Comparison of ENCODE assay signal across 17 mouse cellular contexts in the genomic region with DNA sequence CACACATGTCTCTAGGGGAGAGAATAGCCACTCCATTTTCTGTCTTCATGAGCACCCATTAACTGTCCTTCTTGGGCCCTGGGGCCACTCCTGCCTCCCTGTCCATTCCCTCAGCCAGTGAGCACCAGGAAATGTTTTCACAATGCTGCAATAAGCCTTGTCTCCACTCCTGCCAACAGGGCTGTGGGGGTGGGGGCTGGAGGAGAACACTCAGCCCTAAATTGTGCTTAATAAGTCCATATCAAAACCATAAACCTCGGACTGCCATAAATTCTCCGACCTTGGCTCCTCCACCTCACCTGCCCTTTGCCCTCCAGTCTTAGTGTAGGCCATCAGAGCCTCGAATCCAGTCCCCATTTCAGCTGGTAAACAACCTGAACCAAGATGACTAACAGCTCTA. TPM values are rescaled to one million over a fixed set of nuclear protein-coding genes. Genes with fewer than 3 reads are reported as not detected.
A peak's percentile ranks its signal among the peaks of the same experiment; 100 is the strongest.
DNase-seq lines count a peak whose midpoint lies in the region; ATAC-seq and TF ChIP-seq lines count a peak whose summit lies in the region.
"Had no signal": no experiment of that assay in that cellular context is flagged by ENCODE, and none has a peak within 500 bp of the region (broad histone marks: within the 10 kb centered on the region; RNA-seq: fewer than 3 reads in every experiment).

No protein-coding gene starts in this region.

- H3K4me3 ChIP-seq in liver, postnatal 0 days (ENCODE audit: low read depth, low read length), result no peak overlapping the region
- no peak overlapping the region for H3K4me3 ChIP-seq in liver, embryonic 11.5 days (ENCODE audit: low read depth, low read length)
- no peak overlapping the region for H3K4me3 ChIP-seq in intestine, embryonic 15.5 days (replicated peaks)
- H3K4me3 ChIP-seq: embryonic facial prominence, embryonic 12.5 days; forebrain, embryonic 12.5 days; heart, embryonic 12.5 days; hindbrain, embryonic 10.5 days had no signal

- H3K27me3 ChIP-seq in liver, postnatal 0 days (ENCODE audit: insufficient read depth, low read length), result no peaks in the 10 kb centered on the region
- no peaks in the 10 kb centered on the region for H3K27me3 ChIP-seq in liver, embryonic 11.5 days (replicated peaks; ENCODE audit: control insufficient read depth, insufficient read depth, low read length)
- no peaks in the 10 kb centered on the region for H3K27me3 ChIP-seq in intestine, embryonic 15.5 days (replicated peaks)
- H3K27me3 ChIP-seq: embryonic facial prominence, embryonic 12.5 days; forebrain, embryonic 12.5 days had no signal

- peaks cover 16% of the 10 kb centered on the region for H3K4me1 ChIP-seq in liver, postnatal 0 days (ENCODE audit: insufficient read depth)
- peaks cover 5% of the 10 kb centered on the region for H3K4me1 ChIP-seq in liver, embryonic 11.5 days (replicated peaks; ENCODE audit: control insufficient read depth, insufficient read depth, low read length)
- peaks cover 14% of the 10 kb centered on the region; the same call in 1 of the 2 replicates for H3K4me1 ChIP-seq in intestine, embryonic 15.5 days (replicated peaks)
- H3K4me1 ChIP-seq: embryonic facial prominence, embryonic 12.5 days; forebrain, embryonic 12.5 days; heart, embryonic 12.5 days had no signal

- no peak for DNase-seq in liver, postnatal 0 days
- no peak for DNase-seq in liver, embryonic 11.5 days (ENCODE audit: low spot score)
- peak; percentile 83 for DNase-seq in large intestine, adult 2 months (ENCODE audit: low read depth, low spot score)
- no peak for DNase-seq in right cerebral cortex, postnatal 36 days (ENCODE audit: low spot score in 2 of 2)
- DNase-seq in kidney, postnatal 4 days, result no peak
- DNase-seq: adrenal gland, adult 8-10 months; cerebellum, adult 11-12 months; cerebellum, adult 9-10 months; cerebellum, postnatal 25 days; gastrocnemius, postnatal 10 days had no signal

- H3K36me3 ChIP-seq in liver, postnatal 0 days (replicated peaks; ENCODE audit: insufficient read depth, low read length), result peaks cover 15% of the 10 kb centered on the region
- H3K36me3 ChIP-seq in liver, embryonic 11.5 days (ENCODE audit: control insufficient read depth, insufficient read depth, low read length), result no peaks in the 10 kb centered on the region
- H3K36me3 ChIP-seq in intestine, embryonic 15.5 days, result no peaks in the 10 kb centered on the region
- H3K36me3 ChIP-seq: embryonic facial prominence, embryonic 12.5 days; forebrain, embryonic 12.5 days; heart, embryonic 12.5 days; hindbrain, embryonic 10.5 days had no signal

- no peak for TF ChIP-seq EP300 in liver, postnatal 0 days (IDR thresholded peaks at IDR 0.05; ENCODE audit: low read depth)

- no peak for TF ChIP-seq CTCF in liver, postnatal 0 days (IDR thresholded peaks at IDR 0.05; ENCODE audit: low read depth)

- H3K27ac ChIP-seq in liver, postnatal 0 days (ENCODE audit: low read depth), result peak overlapping the region; percentile 68
- no peak overlapping the region for H3K27ac ChIP-seq in liver, embryonic 11.5 days (ENCODE audit: low read depth, low read length)
- H3K27ac ChIP-seq in intestine, embryonic 15.5 days, result peak overlapping the region; percentile 70
- H3K27ac ChIP-seq: embryonic facial prominence, embryonic 12.5 days; forebrain, embryonic 12.5 days; hindbrain, embryonic 10.5 days; hindbrain, embryonic 14.5 days had no signal

- no peak for ATAC-seq in liver, postnatal 0 days
- ATAC-seq in liver, embryonic 11.5 days (replicated peaks; ENCODE audit: low FRiP score), result no peak
- ATAC-seq in intestine, embryonic 15.5 days, result peak; percentile 76
- ATAC-seq: forebrain, embryonic 16.5 days had no signal

- H3K4me2 ChIP-seq in liver, postnatal 0 days (ENCODE audit: low read depth, low read length), result no peak overlapping the region
- no peak overlapping the region for H3K4me2 ChIP-seq in liver, embryonic 11.5 days
- H3K4me2 ChIP-seq in intestine, embryonic 15.5 days (replicated peaks), result no peak overlapping the region
- H3K4me2 ChIP-seq: embryonic facial prominence, embryonic 12.5 days; forebrain, embryonic 12.5 days; heart, embryonic 12.5 days; hindbrain, embryonic 14.5 days had no signal

- WGBS in liver, postnatal 0 days (ENCODE audit: insufficient replicate concordance), result 58% methylated on average over 3 of the region's 3 CpGs
- WGBS in liver, embryonic 11.5 days, result 52% methylated on average over 3 of the region's 3 CpGs
- 59% methylated on average over 3 of the region's 3 CpGs for WGBS in intestine, embryonic 15.5 days
- 32% methylated on average over 3 of the region's 3 CpGs for WGBS in large intestine, adult 2 months

- H3K9ac ChIP-seq in liver, postnatal 0 days (replicated peaks), result no peak overlapping the region
- no peak overlapping the region for H3K9ac ChIP-seq in liver, embryonic 11.5 days (ENCODE audit: low read depth, low read length)
- no peak overlapping the region for H3K9ac ChIP-seq in intestine, embryonic 15.5 days
- H3K9ac ChIP-seq: embryonic facial prominence, embryonic 12.5 days; forebrain, embryonic 12.5 days; heart, embryonic 12.5 days; hindbrain, embryonic 14.5 days had no signal

- no peaks in the 10 kb centered on the region for H3K9me3 ChIP-seq in liver, postnatal 0 days (ENCODE audit: low read length)
- H3K9me3 ChIP-seq in liver, embryonic 11.5 days (ENCODE audit: control insufficient read depth, low read length), result no peaks in the 10 kb centered on the region
- H3K9me3 ChIP-seq in intestine, embryonic 15.5 days, result no peaks in the 10 kb centered on the region
- H3K9me3 ChIP-seq: embryonic facial prominence, embryonic 12.5 days; forebrain, embryonic 12.5 days; heart, embryonic 12.5 days; hindbrain, embryonic 10.5 days had no signal

RNA-seq across cellular contexts. Expression of gene Ttpal, which starts 27.8 kb away (rescaled TPM):
- polyA plus RNA-seq in liver, postnatal 0 days (2015; fragmentation: Nextera tagmentation; extraction: Ambion mirVana), result 6.7 and 9.5 TPM in 2 replicates
- polyA plus RNA-seq in liver, embryonic 11.5 days (2014; fragmentation: Nextera tagmentation; extraction: Ambion mirVana), result 26.1 and 29.2 TPM in 2 replicates
- polyA plus RNA-seq in intestine, embryonic 15.5 days (2015; fragmentation: Nextera tagmentation; extraction: Ambion mirVana), result 25.7 and 26.5 TPM in 2 replicates
- 11.0 and 20.0 TPM in 2 replicates for polyA plus RNA-seq in large intestine, adult 2 months (2012; rRNA removed)
